Mouse (Mus musculus): Measurements from ENCODE around the gene Tnfrsf11a. TPM values are rescaled to one million over a fixed set of nuclear protein-coding genes. Genes with fewer than 3 reads are reported as not detected.

Tnfrsf11a gene
- polyA plus RNA-seq, 1 experiment from 2014 or later, result 0.60 TPM

DNA sequence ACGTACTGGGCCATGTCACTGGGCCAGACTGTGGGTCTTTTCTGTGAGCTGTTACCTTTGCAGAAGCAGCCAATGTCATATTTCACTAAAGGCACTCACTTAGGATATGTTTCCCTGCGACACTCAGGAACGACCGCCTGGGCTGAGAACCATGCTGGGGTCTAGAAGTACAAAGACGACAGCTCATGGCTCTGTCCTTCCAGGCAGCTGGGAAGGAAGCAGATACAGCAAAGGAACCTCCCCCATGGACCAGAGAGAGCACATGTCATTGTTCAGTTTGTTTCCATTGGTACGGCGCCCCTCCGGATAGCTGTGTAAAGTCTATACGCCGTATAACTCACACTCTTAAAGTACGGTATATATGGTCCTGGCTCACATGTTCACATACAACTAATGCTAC is 97.9 kb downstream of the Tnfrsf11a start:
- ATAC-seq (ENCODE audit: extremely low read depth, insufficient number of reproducible peaks, low FRiP score, low TSS enrichment), result no peak
- 80% methylated on average over 11 of the region's 11 CpGs for WGBS
- Histone ChIP-seq H3K9me3 (no peaks in the 10 kb centered on the region), H3K4me2 (no peak overlapping the region), H3K36me3 (no peaks in the 10 kb centered on the region), H3K27me3 (replicated peaks) (no peaks in the 10 kb centered on the region), H3K9ac (no peak overlapping the region), H3K27ac (replicated peaks) (no peak overlapping the region), H3K4me1 (peaks cover 31% of the 10 kb centered on the region), H3K4me3 (no peak overlapping the region)

DNA sequence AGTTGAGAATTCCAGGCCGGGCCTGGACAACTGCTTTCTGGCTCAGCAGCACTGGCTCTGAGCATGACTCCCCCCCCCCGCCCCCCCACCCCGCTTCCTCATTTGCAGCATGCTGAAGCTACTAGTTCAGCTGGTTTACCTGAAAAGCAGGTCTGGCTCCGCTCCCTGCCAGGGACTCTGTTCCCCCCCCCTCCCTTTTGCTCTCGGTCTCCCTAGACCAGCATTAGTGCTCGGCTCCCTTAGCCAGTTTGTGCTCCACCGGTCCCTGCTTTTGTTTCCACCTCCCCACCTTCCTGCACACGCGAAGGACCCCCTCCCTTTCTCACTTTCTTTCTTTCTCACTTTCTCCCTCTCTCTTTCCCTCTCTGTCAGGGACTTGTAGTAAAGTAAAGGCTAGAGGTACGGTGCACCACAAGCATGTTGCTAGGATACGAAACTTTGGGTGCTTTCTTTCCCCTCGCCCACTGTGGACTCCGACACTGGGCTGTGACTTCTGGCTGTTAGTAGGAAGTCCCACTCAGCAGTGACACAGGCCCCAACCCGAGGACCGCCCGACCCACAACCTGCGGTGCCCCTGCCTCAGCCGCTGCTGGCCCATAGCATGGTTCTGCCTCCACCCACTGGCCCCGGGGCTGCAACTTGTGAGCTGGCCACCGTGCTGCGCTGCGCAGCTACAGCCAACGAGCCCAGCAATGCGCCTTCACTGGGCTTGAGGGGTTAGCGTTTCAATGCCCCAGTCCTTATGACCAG is 100.2 kb downstream of the Tnfrsf11a start:
- WGBS, result 27% methylated on average over 25 of the region's 25 CpGs
- no peak; the same call in 1 of the 2 replicates for ATAC-seq (ENCODE audit: extremely low read depth, insufficient number of reproducible peaks, low FRiP score, low TSS enrichment)
- H3K4me1 ChIP-seq, result peaks cover 31% of the 10 kb centered on the region
- no peaks in the 10 kb centered on the region for H3K9me3 ChIP-seq
- no peaks in the 10 kb centered on the region for H3K36me3 ChIP-seq
- peak overlapping the region; percentile 36 for H3K4me3 ChIP-seq
- H3K27ac ChIP-seq (replicated peaks), result no peak overlapping the region
- H3K9ac ChIP-seq, result peak overlapping the region; percentile 48; the same call in 1 of the 2 replicates
- H3K27me3 ChIP-seq (replicated peaks), result no peaks in the 10 kb centered on the region
- H3K4me2 ChIP-seq, result peak overlapping the region; percentile 63

DNA sequence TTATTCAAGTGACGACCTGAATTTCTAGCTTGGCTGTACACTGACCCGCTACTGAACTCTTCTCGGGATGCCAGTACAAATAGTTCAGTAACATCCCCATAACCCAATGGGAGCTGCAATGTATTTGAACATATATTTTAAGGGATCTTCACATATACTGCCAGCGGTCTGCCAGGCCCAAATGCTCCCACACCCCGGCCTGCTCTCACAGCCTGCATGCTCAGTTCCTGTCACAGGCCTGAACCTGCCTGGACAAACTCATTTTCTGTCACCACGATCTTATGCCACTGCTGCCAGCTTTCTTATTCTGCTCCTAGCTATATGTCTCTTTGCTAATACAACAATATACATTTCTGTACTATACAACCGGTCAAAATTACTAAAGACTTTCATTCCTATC is 100.9 kb downstream of the Tnfrsf11a start:
- Histone ChIP-seq H3K36me3 (no peaks in the 10 kb centered on the region), H3K9me3 (no peaks in the 10 kb centered on the region), H3K4me1 (peaks cover 28% of the 10 kb centered on the region), H3K27me3 (replicated peaks) (no peaks in the 10 kb centered on the region), H3K4me2 (no peak overlapping the region; the same call in 1 of the 2 replicates), H3K27ac (replicated peaks) (no peak overlapping the region), H3K4me3 (no peak overlapping the region), H3K9ac (no peak overlapping the region)
- WGBS, result 75% methylated on average over 7 of the region's 7 CpGs
- ATAC-seq (ENCODE audit: extremely low read depth, insufficient number of reproducible peaks, low FRiP score, low TSS enrichment), result no peak

DNA sequence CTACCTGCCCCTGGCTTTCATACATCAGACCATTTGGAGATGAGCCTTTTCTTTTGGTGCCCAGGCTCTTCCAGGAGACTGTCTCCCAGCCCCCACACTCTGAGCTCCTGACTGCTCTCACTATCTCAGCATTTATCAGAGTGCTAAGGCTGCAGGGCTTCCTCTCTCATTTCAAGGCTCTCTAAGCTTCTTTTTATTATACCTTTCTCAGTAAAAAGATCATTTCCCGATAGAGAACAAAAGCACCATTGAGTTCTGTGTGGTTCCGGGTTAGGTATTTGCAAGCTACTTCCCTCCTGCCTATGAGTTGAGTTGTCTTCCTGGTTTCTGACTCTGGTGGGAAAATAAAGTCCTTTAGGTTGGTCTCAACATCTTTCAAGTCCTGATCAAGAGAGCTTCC is 103.0 kb downstream of the Tnfrsf11a start:
- H3K9me3 ChIP-seq, result no peaks in the 10 kb centered on the region
- H3K27me3 ChIP-seq (replicated peaks), result no peaks in the 10 kb centered on the region
- H3K27ac ChIP-seq (replicated peaks), result no peak overlapping the region
- H3K9ac ChIP-seq, result no peak overlapping the region
- H3K4me2 ChIP-seq, result no peak overlapping the region
- no peaks in the 10 kb centered on the region for H3K36me3 ChIP-seq
- no peak for ATAC-seq (ENCODE audit: extremely low read depth, insufficient number of reproducible peaks, low FRiP score, low TSS enrichment)
- 68% methylated on average over 2 of the region's 2 CpGs for WGBS
- H3K4me1 ChIP-seq, result peaks cover 23% of the 10 kb centered on the region
- H3K4me3 ChIP-seq, result no peak overlapping the region

DNA sequence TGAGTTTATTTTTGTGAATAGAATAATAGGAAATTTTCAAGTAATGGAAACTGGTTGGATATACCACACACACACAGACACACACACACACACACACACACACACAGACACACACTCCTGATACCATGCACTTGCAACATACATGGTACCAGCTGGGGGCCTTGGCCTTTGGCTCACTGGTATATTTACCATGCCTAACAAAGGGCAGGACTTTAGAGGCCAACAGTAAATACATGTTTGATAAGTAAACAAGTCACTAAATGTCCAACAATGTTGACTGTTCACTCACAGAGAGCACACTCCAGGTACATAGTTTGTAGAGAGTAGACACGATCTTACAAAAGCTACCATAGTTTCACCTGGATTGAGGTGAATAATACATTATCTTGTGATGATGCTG is 104.6 kb downstream of the Tnfrsf11a start:
- Histone ChIP-seq H3K36me3 (no peaks in the 10 kb centered on the region), H3K4me1 (peaks cover 14% of the 10 kb centered on the region), H3K4me2 (no peak overlapping the region), H3K27ac (replicated peaks) (no peak overlapping the region), H3K9me3 (no peaks in the 10 kb centered on the region), H3K4me3 (no peak overlapping the region), H3K9ac (no peak overlapping the region), H3K27me3 (replicated peaks) (no peaks in the 10 kb centered on the region)
- WGBS, result 91% methylated on average over 1 of the region's 1 CpGs
- ATAC-seq (ENCODE audit: extremely low read depth, insufficient number of reproducible peaks, low FRiP score, low TSS enrichment), result no peak

DNA sequence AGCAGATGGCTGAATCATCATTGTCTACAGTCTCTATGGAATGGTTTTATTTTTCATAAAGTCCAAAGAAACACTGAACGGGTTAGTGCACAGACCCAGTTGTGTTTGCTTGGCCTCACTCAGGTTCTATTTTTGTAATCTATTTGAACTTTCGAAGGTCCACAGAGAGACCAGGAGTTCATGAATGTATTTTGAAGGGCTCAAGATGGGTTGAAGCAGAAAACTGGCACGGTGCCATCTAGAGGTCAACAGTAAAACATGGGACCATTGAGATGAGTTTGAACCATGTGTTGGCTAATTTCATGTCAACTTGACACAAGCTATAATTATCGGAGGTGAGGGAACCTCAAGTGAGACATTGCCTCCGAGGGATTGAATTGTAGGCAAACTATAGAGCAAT is 105.1 kb downstream of the Tnfrsf11a start:
- ATAC-seq (ENCODE audit: extremely low read depth, insufficient number of reproducible peaks, low FRiP score, low TSS enrichment), result no peak
- H3K9me3 ChIP-seq, result no peaks in the 10 kb centered on the region
- H3K4me3 ChIP-seq, result no peak overlapping the region
- no peak overlapping the region for H3K9ac ChIP-seq
- no peak overlapping the region for H3K4me2 ChIP-seq
- WGBS, result 59% methylated on average over 5 of the region's 5 CpGs
- H3K36me3 ChIP-seq, result no peaks in the 10 kb centered on the region
- H3K27me3 ChIP-seq (replicated peaks), result no peaks in the 10 kb centered on the region
- H3K4me1 ChIP-seq, result peaks cover 10% of the 10 kb centered on the region
- H3K27ac ChIP-seq (replicated peaks), result no peak overlapping the region

DNA sequence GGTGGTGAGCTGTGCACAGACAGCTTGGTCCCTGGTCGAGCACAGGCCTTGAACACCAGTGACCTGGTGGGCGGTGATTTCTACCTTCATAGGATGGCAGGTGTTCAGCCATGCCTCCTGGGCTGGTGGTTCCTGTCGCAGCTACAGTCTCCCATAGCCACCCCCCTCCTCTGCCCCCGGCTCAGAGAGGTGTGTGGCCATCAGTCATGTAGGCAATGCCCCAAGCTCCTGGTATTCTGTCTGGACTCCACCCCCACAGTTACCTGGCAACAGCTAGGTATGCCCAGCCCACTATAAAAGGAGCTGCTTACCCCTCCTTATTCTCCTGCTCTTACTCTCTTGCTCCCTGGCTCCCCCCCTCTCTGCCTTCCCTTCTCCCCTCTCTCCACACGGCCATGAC is 105.8 kb downstream of the Tnfrsf11a start:
- H3K9ac ChIP-seq, result no peak overlapping the region
- no peak overlapping the region for H3K4me2 ChIP-seq
- no peak overlapping the region for H3K27ac ChIP-seq (replicated peaks)
- WGBS, result 73% methylated on average over 5 of the region's 5 CpGs
- H3K4me1 ChIP-seq, result peaks cover 5% of the 10 kb centered on the region
- no peaks in the 10 kb centered on the region for H3K27me3 ChIP-seq (replicated peaks)
- no peaks in the 10 kb centered on the region for H3K36me3 ChIP-seq
- H3K4me3 ChIP-seq, result no peak overlapping the region
- no peak for ATAC-seq (ENCODE audit: extremely low read depth, insufficient number of reproducible peaks, low FRiP score, low TSS enrichment)
- no peaks in the 10 kb centered on the region for H3K9me3 ChIP-seq

DNA sequence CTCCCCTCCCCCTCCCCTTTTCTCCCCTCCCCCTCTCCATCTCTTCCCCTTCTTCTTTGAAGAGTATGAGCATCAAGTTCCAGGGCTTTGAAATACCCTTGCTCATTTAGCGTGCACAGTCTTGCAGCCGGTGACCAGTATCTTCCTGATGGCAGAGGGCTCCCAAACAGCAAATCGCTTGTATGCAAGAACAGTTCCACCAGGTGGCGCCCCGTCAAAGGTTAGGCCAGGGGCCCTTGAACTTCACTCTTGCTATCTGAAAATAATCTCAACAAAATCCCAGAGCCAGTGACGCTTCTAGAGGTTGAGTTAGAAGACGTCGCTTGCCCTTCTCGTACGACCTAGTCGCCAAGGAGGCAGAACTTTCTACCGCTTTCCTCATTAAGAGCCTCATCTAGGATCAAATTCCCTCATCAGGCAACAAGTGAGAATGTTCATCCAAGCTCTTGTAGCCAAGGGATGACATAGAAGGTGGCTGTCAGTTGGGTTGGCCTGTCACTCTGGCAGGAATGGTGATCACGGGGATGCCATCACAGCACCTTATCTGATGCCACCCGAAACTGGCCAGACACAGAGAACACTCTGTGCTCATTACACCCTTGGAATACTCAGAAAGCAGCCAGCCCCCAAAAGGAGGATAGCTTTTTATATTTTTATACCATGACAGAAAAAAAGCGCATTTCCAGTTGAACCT is 110.7 kb downstream of the Tnfrsf11a start:
- Histone ChIP-seq H3K27me3 (replicated peaks) (no peaks in the 10 kb centered on the region), H3K4me1 (peaks cover 4% of the 10 kb centered on the region; the same call in 1 of the 2 replicates), H3K9ac (no peak overlapping the region), H3K4me2 (peak overlapping the region; percentile 50), H3K27ac (replicated peaks) (no peak overlapping the region), H3K36me3 (no peaks in the 10 kb centered on the region), H3K9me3 (no peaks in the 10 kb centered on the region), H3K4me3 (no peak overlapping the region)
- no peak for ATAC-seq (ENCODE audit: extremely low read depth, insufficient number of reproducible peaks, low FRiP score, low TSS enrichment)
- WGBS, result 24% methylated on average over 15 of the region's 15 CpGs

DNA sequence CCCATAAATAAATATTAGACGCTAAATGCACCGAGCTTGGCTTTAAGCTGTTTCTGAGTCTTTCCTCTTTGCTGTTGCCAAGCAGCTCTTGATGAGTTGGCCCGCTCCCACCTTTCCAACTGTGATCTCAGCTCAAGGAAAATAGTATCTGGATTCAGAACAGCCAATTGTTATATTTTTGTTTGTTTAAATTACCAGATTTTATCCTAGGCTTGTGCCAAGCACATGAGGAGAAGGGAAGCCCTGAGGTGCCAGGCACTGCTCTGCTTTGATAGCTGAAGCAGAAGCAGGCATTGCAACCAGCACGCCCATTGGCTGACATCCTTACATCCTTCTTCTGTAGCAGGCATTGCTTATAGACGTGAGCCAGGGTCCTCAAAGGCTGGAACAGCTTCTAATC is 114.5 kb downstream of the Tnfrsf11a start:
- Histone ChIP-seq H3K9me3 (no peaks in the 10 kb centered on the region), H3K4me2 (no peak overlapping the region), H3K27me3 (replicated peaks) (no peaks in the 10 kb centered on the region), H3K36me3 (no peaks in the 10 kb centered on the region), H3K4me1 (peaks cover 4% of the 10 kb centered on the region; the same call in 1 of the 2 replicates), H3K4me3 (no peak overlapping the region), H3K9ac (no peak overlapping the region), H3K27ac (replicated peaks) (no peak overlapping the region)
- WGBS, result 73% methylated on average over 5 of the region's 5 CpGs
- no peak for ATAC-seq (ENCODE audit: extremely low read depth, insufficient number of reproducible peaks, low FRiP score, low TSS enrichment)

Other genes with a start within 250 kb of the Tnfrsf11a start
- gene Pign, start 117.0 kb upstream of the Tnfrsf11a start, polyA plus RNA-seq (2015; fragmentation: Nextera tagmentation; extraction: Ambion mirVana), result 10.2 and 10.5 TPM in 2 replicates
- gene Relch, start 116.9 kb upstream of the Tnfrsf11a start, polyA plus RNA-seq (2015; fragmentation: Nextera tagmentation; extraction: Ambion mirVana), result 14.6 TPM in 2 replicates
- 1.3 and 1.5 TPM in 2 replicates for gene Zcchc2, start 209.7 kb downstream of the Tnfrsf11a start, polyA plus RNA-seq (2015; fragmentation: Nextera tagmentation; extraction: Ambion mirVana)

Measured in heart, embryonic 13.5 days (tissue).